Mouse (Mus musculus) hindbrain, embryonic 12.5 days (tissue): ENCODE measurements around the gene Map3k5. TPM values are rescaled to one million over a fixed set of nuclear protein-coding genes. Genes with fewer than 3 reads are reported as not detected.

Experiments
- ATAC-seq: fragments of 200-750 bp; cut with Nextera tagmentation; 2 replicates; pipeline ENCODE4 v1.8.0; 2017; ENCODE audit warnings: moderate TSS enrichment; ENCODE audit not compliant: low FRiP score
- H3K27ac ChIP-seq: fragments of 300-500 bp; sonication (generic); 2 replicates; pipeline ENCODE4 v1.5.1; 2016; ENCODE audit warnings: mild to moderate bottlenecking
- H3K27me3 ChIP-seq: fragments of 300-500 bp; sonication (generic); 2 replicates; pipeline ENCODE4 v1.6.1; 2016; ENCODE audit warnings: mild to moderate bottlenecking
- H3K36me3 ChIP-seq: fragments of 300-500 bp; sonication (generic); 2 replicates; pipeline ENCODE4 v1.6.1; 2016; ENCODE audit warnings: mild to moderate bottlenecking
- H3K4me1 ChIP-seq: fragments of 300-500 bp; sonication (generic); 2 replicates; pipeline ENCODE4 v1.6.1; 2016
- H3K4me2 ChIP-seq: fragments of 300-500 bp; sonication (generic); replicated peaks from 2 replicates; pipeline ENCODE4 v1.6.1; 2016; ENCODE audit warnings: mild to moderate bottlenecking
- H3K4me3 ChIP-seq: fragments of 300-500 bp; sonication (generic); 2 replicates; pipeline ENCODE4 v1.5.1; 2016; ENCODE audit warnings: mild to moderate bottlenecking
- H3K9ac ChIP-seq: fragments of 300-500 bp; sonication (generic); 2 replicates; pipeline ENCODE4 v1.6.1; 2016; ENCODE audit warnings: mild to moderate bottlenecking, moderate library complexity
- H3K9me3 ChIP-seq: fragments of 300-500 bp; sonication (generic); replicated peaks from 2 replicates; pipeline ENCODE4 v1.6.1; 2016; ENCODE audit warnings: mild to moderate bottlenecking
- WGBS: fragments of 180-500 bp; shearing (Covaris S2); methylation state at CpG from one replicate; pipeline ENCODE4 v1.1.7; 2016; 5-methylcytosine and 5-hydroxymethylcytosine counted together
- polyA plus RNA-seq: library from polyadenylated mRNA; unstranded; fragments of >200 nt; fragmentation: Nextera tagmentation; extraction: Ambion mirVana; gene quantifications from 2 replicates; pipeline ENCODE4 v1.2.1, GENCODE M21; 2016

Gene Map3k5
- polyA plus RNA-seq, 1 experiment from 2014 or later = 1.3 TPM

- H3K27me3 ChIP-seq = no peaks in the 10 kb centered on the region
- H3K4me1 ChIP-seq = no peaks in the 10 kb centered on the region
- no peak overlapping the region for H3K9ac ChIP-seq
- no peak overlapping the region for H3K4me2 ChIP-seq
- ATAC-seq = no peak
- no peaks in the 10 kb centered on the region for H3K36me3 ChIP-seq
- no peak overlapping the region for H3K4me3 ChIP-seq
- H3K27ac ChIP-seq = no peak overlapping the region
- H3K9me3 ChIP-seq = no peaks in the 10 kb centered on the region
- 89% methylated on average over 5 of the region's 5 CpGs for WGBS
Observed at GRCm38 (mm10) chr10:20111508-20111907, 177.2 kb downstream of the Map3k5 start.

- Histone ChIP-seq H3K9ac (no peak overlapping the region), H3K4me3 (no peak overlapping the region), H3K36me3 (no peaks in the 10 kb centered on the region), H3K9me3 (no peaks in the 10 kb centered on the region), H3K4me2 (no peak overlapping the region), H3K27me3 (no peaks in the 10 kb centered on the region), H3K27ac (no peak overlapping the region), H3K4me1 (no peaks in the 10 kb centered on the region)
- 81% methylated on average over 18 of the region's 18 CpGs for WGBS
- ATAC-seq = no peak
Observed at GRCm38 (mm10) chr10:20112026-20112973, 178.0 kb downstream of the Map3k5 start.

DNA sequence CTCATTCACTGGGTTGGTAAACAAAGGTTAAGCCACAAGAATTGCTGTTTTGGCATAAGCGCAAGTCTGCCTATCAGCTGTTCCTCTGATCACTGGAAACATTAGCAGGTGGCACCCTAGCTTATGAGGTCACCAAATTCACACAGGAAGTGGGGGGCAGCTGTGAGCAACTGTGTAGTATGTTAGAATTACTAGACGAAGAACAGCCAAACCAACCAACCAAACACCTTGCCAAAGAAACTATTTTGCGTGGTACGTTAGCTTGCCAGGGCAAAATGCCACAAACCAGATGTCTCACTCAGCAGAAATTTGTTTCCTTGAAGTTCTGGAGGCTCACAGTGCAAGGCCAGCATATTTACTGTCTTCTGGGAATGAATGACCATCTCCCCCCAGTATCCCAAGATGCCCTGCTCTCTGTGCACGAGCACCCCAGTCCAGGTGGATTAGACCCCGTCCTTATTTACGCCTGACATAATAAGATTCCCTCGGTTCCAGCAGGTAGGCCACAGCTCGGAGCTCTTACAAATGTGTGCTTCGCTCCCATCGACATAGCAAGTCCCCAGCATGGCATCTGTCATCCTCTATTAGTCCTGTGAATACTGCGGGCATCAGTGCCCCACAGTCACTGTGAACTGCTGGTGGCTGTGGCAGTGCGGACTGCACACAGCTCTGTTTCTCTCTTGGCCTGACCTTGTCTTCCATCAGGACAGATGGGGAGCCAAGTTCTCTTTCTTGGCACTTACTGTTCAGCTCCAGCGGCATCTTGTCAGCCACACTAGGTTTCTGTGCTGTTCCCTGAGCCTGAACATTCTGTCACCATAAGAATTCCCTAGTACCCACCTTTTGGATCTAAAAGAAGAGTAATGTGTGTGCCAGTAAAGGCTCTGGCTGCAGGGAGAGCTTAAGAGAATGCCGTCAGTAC is 185.5 kb downstream of the Map3k5 start:
- H3K27ac ChIP-seq = no peak overlapping the region

GRCm38 (mm10) chr10:20121981-20122380 is 187.7 kb downstream of the Map3k5 start:
- no peaks in the 10 kb centered on the region for H3K9me3 ChIP-seq
- no peak for ATAC-seq
- H3K27me3 ChIP-seq = no peaks in the 10 kb centered on the region
- WGBS = 84% methylated on average over 4 of the region's 4 CpGs
- 0 out of 2 replicates have a peak, but pooled peaks cover 2% of the 10 kb centered on the region for H3K4me1 ChIP-seq
- no peak overlapping the region for H3K4me2 ChIP-seq
- no peak overlapping the region for H3K27ac ChIP-seq
- no peak overlapping the region for H3K9ac ChIP-seq
- H3K4me3 ChIP-seq = no peak overlapping the region
- H3K36me3 ChIP-seq = no peaks in the 10 kb centered on the region

More for the DNA sequence above, 185.5 kb downstream of the Map3k5 start:
- 93% methylated on average over 15 of the region's 15 CpGs for WGBS
- Histone ChIP-seq H3K4me1 (0 out of 2 replicates have a peak, but pooled peaks cover 2% of the 10 kb centered on the region), H3K27me3 (no peaks in the 10 kb centered on the region), H3K4me3 (no peak overlapping the region), H3K9me3 (no peaks in the 10 kb centered on the region), H3K36me3 (no peaks in the 10 kb centered on the region), H3K4me2 (no peak overlapping the region), H3K9ac (no peak overlapping the region)
- ATAC-seq = no peak

- WGBS = 43% methylated on average over 9 of the region's 9 CpGs
- H3K4me2 ChIP-seq = no peak overlapping the region
- H3K4me1 ChIP-seq = 0 out of 2 replicates have a peak, but pooled peaks cover 2% of the 10 kb centered on the region
- H3K27me3 ChIP-seq = no peaks in the 10 kb centered on the region
- H3K9me3 ChIP-seq = no peaks in the 10 kb centered on the region
- no peak for ATAC-seq
- no peak overlapping the region for H3K9ac ChIP-seq
- H3K4me3 ChIP-seq = no peak overlapping the region
- 0 out of 2 replicates have a peak overlapping the region, but pooled peaks have one; percentile 31 for H3K27ac ChIP-seq
- no peaks in the 10 kb centered on the region for H3K36me3 ChIP-seq
Observed at GRCm38 (mm10) chr10:20123401-20123800, 189.1 kb downstream of the Map3k5 start.

DNA sequence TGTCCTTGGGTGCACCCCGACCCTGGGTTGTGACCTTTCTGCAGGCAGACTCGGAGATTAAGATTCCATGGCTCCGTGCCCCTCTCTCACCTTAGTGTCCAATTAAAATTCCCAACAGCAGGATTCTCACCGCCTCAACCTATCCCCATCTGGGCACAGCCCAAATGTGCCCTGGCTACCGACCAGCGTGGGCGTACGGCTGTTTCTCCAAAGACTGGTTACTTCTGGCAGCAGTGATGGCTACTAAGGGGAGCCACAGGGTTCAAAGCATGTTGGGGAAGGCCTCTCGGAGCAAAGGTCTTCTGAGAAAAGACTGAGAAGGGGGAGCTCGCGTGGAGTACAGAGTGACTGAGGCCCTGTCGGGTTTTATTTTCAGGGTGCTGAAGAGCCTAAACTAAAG is 190.3 kb downstream of the Map3k5 start:
- H3K27me3 ChIP-seq = no peaks in the 10 kb centered on the region
- no peak overlapping the region for H3K4me2 ChIP-seq
- no peaks in the 10 kb centered on the region for H3K9me3 ChIP-seq
- 86% methylated on average over 12 of the region's 12 CpGs for WGBS
- no peaks in the 10 kb centered on the region for H3K36me3 ChIP-seq
- no peak overlapping the region for H3K9ac ChIP-seq
- no peak for ATAC-seq
- no peak overlapping the region for H3K27ac ChIP-seq
- H3K4me1 ChIP-seq = 0 out of 2 replicates have a peak, but pooled peaks cover 2% of the 10 kb centered on the region
- no peak overlapping the region for H3K4me3 ChIP-seq

GRCm38 (mm10) chr10:20125226-20125625 is 191.0 kb downstream of the Map3k5 start:
- Histone ChIP-seq H3K9ac (no peak overlapping the region), H3K4me2 (no peak overlapping the region), H3K36me3 (no peaks in the 10 kb centered on the region), H3K4me1 (0 out of 2 replicates have a peak, but pooled peaks cover 2% of the 10 kb centered on the region), H3K27ac (no peak overlapping the region), H3K9me3 (no peaks in the 10 kb centered on the region), H3K4me3 (no peak overlapping the region), H3K27me3 (no peaks in the 10 kb centered on the region)
- WGBS = 50% methylated on average over 4 of the region's 4 CpGs
- peak; percentile 52 for ATAC-seq

GRCm38 (mm10) chr10:20132933-20133652 is 198.8 kb downstream of the Map3k5 start:
- WGBS = 90% methylated on average over 12 of the region's 12 CpGs
- Histone ChIP-seq H3K27me3 (no peaks in the 10 kb centered on the region), H3K4me2 (no peak overlapping the region), H3K9ac (no peak overlapping the region), H3K4me3 (no peak overlapping the region), H3K36me3 (no peaks in the 10 kb centered on the region), H3K27ac (no peak overlapping the region), H3K9me3 (no peaks in the 10 kb centered on the region), H3K4me1 (no peaks in the 10 kb centered on the region)
- ATAC-seq = no peak

GRCm38 (mm10) chr10:20135350-20136058 is 201.2 kb downstream of the Map3k5 start:
- no peak overlapping the region for H3K4me2 ChIP-seq
- no peaks in the 10 kb centered on the region for H3K27me3 ChIP-seq
- no peak overlapping the region for H3K9ac ChIP-seq
- 82% methylated on average over 15 of the region's 15 CpGs for WGBS
- no peaks in the 10 kb centered on the region for H3K9me3 ChIP-seq
- no peaks in the 10 kb centered on the region for H3K36me3 ChIP-seq
- no peak for ATAC-seq
- no peak overlapping the region for H3K27ac ChIP-seq
- H3K4me1 ChIP-seq = no peaks in the 10 kb centered on the region
- H3K4me3 ChIP-seq = no peak overlapping the region

GRCm38 (mm10) chr10:20136505-20136904 is 202.2 kb downstream of the Map3k5 start:
- H3K4me2 ChIP-seq = no peak overlapping the region
- H3K9me3 ChIP-seq = no peaks in the 10 kb centered on the region
- 90% methylated on average over 1 of the region's 1 CpGs for WGBS
- no peak overlapping the region for H3K4me3 ChIP-seq
- no peak overlapping the region for H3K9ac ChIP-seq
- H3K27me3 ChIP-seq = no peaks in the 10 kb centered on the region
- no peak for ATAC-seq
- no peaks in the 10 kb centered on the region for H3K4me1 ChIP-seq
- no peaks in the 10 kb centered on the region for H3K36me3 ChIP-seq
- no peak overlapping the region for H3K27ac ChIP-seq

DNA sequence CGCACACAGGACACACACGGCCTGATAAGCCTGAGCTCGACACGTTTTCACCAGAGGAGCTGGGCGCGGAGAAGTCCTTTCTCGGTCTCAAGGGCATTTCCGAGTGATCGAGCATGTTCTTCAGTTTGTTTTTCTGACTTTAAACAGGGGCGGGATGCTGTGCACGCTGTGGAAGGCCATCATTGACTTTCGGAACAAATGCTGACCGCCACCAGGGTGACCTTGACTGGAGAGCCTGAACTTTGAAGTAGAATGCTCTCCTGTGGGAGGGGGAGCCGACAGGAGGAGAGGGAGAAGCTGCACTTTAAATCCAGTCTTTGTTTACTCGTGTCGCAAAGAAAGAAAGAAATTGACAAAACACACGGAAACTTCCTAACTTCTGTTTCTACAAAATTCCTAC is 207.1 kb downstream of the Map3k5 start:
- 41% methylated on average over 17 of the region's 17 CpGs for WGBS
- Histone ChIP-seq H3K4me2 (peak overlapping the region; percentile 9; the same call in 1 of the 2 replicates), H3K9ac (no peak overlapping the region), H3K36me3 (no peaks in the 10 kb centered on the region), H3K27ac (no peak overlapping the region), H3K9me3 (no peaks in the 10 kb centered on the region), H3K4me1 (no peaks in the 10 kb centered on the region), H3K27me3 (peaks cover 2% of the 10 kb centered on the region; the same call in 1 of the 2 replicates), H3K4me3 (no peak overlapping the region)
- no peak for ATAC-seq
